Mouse (Mus musculus) myocyte (in vitro differentiated cells): ENCODE data around the gene Asprv1.

Experiments
- CEBPB ChIP-seq: IDR thresholded peaks from 2 replicates; pipeline ENCODE4 v1.6.1; 2011; ENCODE audit warnings: mild to moderate bottlenecking, moderate library complexity; ENCODE audit not compliant: poor library complexity, insufficient read depth, severe bottlenecking
- E2F4 ChIP-seq: IDR thresholded peaks from one replicate; pipeline ENCODE4 v1.6.1; 2011; ENCODE audit warnings: mild to moderate bottlenecking, control low read depth, moderate library complexity; ENCODE audit not compliant: insufficient read depth
- MAX ChIP-seq: IDR thresholded peaks from one replicate; pipeline ENCODE4 v1.6.1; 2011; ENCODE audit warnings: low read depth, mild to moderate bottlenecking, control low read depth
- MYOD1 ChIP-seq, 3 experiments: IDR thresholded peaks; one replicate each; pipeline ENCODE4 v1.6.1; 2011; ENCODE audit warnings: control low read depth in 2 of 3, low read depth in 2 of 3, mild to moderate bottlenecking in 2 of 3, moderate library complexity in 1 of 3; ENCODE audit not compliant: insufficient read length in 2 of 3, control insufficient read depth in 1 of 3
- POLR2A ChIP-seq: IDR thresholded peaks from one replicate; pipeline ENCODE4 v1.6.1; 2011; ENCODE audit warnings: low read depth, mild to moderate bottlenecking, control low read depth, moderate library complexity; ENCODE audit not compliant: insufficient read length
- POLR2AphosphoS2 ChIP-seq: IDR thresholded peaks from one replicate; pipeline ENCODE4 v1.6.1; 2011; ENCODE audit warnings: low read depth, control low read depth; ENCODE audit not compliant: insufficient read length
- TCF12 ChIP-seq: IDR thresholded peaks from one replicate; pipeline ENCODE4 v1.6.1; 2011; ENCODE audit warnings: mild to moderate bottlenecking, control low read depth; ENCODE audit not compliant: poor library complexity, insufficient read depth, severe bottlenecking
- TCF3 ChIP-seq: IDR thresholded peaks from one replicate; pipeline ENCODE4 v1.6.1; 2011; ENCODE audit warnings: low read depth, control low read depth; ENCODE audit not compliant: insufficient read length
- USF1 ChIP-seq: IDR thresholded peaks from one replicate; pipeline ENCODE4 v1.6.1; 2011; ENCODE audit warnings: low read depth, mild to moderate bottlenecking, control low read depth, moderate library complexity

DNA sequence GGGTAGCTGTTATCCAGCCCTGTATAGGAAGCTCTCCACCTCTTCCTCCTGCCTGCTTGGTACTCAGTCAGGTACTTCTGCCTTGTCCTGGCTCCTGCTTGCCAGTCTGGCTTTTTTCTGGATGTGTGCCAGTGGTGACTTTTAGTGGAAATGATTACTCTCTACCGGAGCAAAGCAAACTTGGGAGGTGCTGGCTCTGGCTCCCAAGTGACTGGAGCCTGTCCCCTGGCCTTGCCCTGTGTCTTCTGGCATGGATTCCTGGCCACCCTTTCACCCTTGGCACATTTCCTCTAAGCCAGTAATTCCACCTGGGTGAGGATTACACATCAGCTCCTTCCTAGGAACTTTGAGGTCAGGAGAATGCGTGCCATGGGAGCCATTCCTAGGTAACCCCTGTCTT lies 49.6 kb upstream of the Asprv1 start:
- TF ChIP-seq USF1 (no peak), TCF3 (no peak), POLR2AphosphoS2 (no peak), MAX (no peak), E2F4 (no peak), TCF12 (no peak), POLR2A (no peak), MYOD1 (IDR thresholded peaks at IDR 0.05; ENCODE audit: control insufficient read depth in 1 of 3, insufficient read length in 2 of 3, low read depth in 2 of 3) (no peak), CEBPB (no peak)
